Mouse (Mus musculus) cortical plate, adult 2 months (tissue): ENCODE data around the gene Vipr1.

Experiments
- CTCF ChIP-seq: fragments of 200-500 bp; IDR thresholded peaks from 2 replicates; pipeline ENCODE4 v1.5.1; 2011; ENCODE audit warnings: mild to moderate bottlenecking, control low read depth, low read length; ENCODE audit not compliant: insufficient read depth; ENCODE audit errors: extremely low read depth
- POLR2A ChIP-seq: fragments of 200-500 bp; IDR thresholded peaks from 2 replicates; pipeline ENCODE4 v1.6.1; 2011; ENCODE audit warnings: mild to moderate bottlenecking, low read length, control low read depth; ENCODE audit not compliant: insufficient read depth; ENCODE audit errors: extremely low read depth

DNA sequence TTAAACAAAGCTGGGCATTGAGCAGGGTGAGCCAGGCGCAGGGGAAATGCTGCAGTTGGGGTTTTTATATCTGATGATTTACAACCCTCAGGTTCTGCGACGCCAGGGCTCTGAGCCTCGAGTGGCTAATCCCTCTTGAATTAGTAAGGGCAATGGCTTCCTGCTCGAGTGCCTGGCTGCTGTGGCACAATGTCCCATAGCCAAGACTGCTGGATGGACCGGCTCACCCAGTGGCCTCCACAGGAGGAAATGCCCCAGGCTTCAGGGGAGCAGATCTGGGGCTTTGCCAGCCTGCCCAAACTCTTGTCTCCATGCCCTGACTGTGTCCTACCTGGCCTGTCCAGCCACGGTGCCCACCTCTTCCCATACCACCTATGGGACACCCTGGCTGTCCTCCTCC lies 23.1 kb upstream of the Vipr1 start:
- TF ChIP-seq CTCF (no peak), POLR2A (no peak)
